Mouse (Mus musculus) cortical plate, adult 2 months (tissue): ENCODE data around the gene Tubg1.

Experiments
- CTCF ChIP-seq: fragments of 200-500 bp; IDR thresholded peaks from 2 replicates; pipeline ENCODE4 v1.5.1; 2011; ENCODE audit warnings: mild to moderate bottlenecking, control low read depth, low read length; ENCODE audit not compliant: insufficient read depth; ENCODE audit errors: extremely low read depth
- POLR2A ChIP-seq: fragments of 200-500 bp; IDR thresholded peaks from 2 replicates; pipeline ENCODE4 v1.6.1; 2011; ENCODE audit warnings: mild to moderate bottlenecking, low read length, control low read depth; ENCODE audit not compliant: insufficient read depth; ENCODE audit errors: extremely low read depth

DNA sequence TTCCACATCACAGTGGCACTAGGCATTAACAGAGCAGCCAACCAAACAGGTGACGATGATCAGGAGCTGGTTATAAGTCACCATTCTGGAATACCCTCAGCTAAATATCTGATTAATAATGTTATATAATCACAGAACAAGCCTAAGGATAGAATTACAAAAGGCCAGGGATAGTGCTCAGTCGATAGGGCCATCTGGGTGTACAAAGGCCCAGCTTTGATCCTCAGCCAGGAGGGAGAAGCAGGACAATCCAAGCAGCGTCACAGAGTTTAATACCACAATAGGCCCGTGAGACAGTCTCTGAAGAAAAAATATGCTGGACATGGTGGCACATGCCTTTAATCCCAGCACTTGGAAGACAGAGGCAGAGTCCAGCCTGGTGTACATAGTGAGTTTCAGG lies 10.4 kb upstream of the Tubg1 start:
- TF ChIP-seq POLR2A (no peak), CTCF (no peak)
